Mouse (Mus musculus): ENCODE data around the gene Tlr5. TPM values are rescaled to one million over a fixed set of nuclear protein-coding genes. Genes with fewer than 3 reads are reported as not detected.

Tlr5 gene
- polyA plus RNA-seq (2015; fragmentation: Nextera tagmentation; extraction: Ambion mirVana) = 1.0 and 1.5 TPM in 2 replicates

GRCm38 (mm10) chr1:182954287-182955046, at the start of gene Tlr5:
Gene Tlr5 (plus strand): TSS chr1:182954788.

Other genes with a start within 250 kb of the Tlr5 start
- not detected in 2 replicates for gene Ccdc185, start 205.6 kb upstream of the Tlr5 start, polyA plus RNA-seq (2015; fragmentation: Nextera tagmentation; extraction: Ambion mirVana)
- 2.2 and 2.5 TPM in 2 replicates for gene Susd4, start 190.9 kb upstream of the Tlr5 start, polyA plus RNA-seq (2015; fragmentation: Nextera tagmentation; extraction: Ambion mirVana)

All from skeletal muscle tissue, postnatal 0 days (tissue).